Mouse (Mus musculus) intestine, postnatal 0 days (tissue): ENCODE data around the gene Foxa3. TPM values are rescaled to one million over a fixed set of nuclear protein-coding genes. Genes with fewer than 3 reads are reported as not detected.

ENCODE experiments used
- ATAC-seq: fragments of 200-750 bp; cut with Nextera tagmentation; 2 replicates; pipeline ENCODE4 v1.8.0; 2017; ENCODE audit warnings: mild to moderate bottlenecking, moderate TSS enrichment, moderate library complexity
- H3K27ac ChIP-seq: fragments of 300-500 bp; sonication (generic); 2 replicates; pipeline ENCODE4 v1.5.1; 2014; ENCODE audit warnings: mild to moderate bottlenecking, low read depth, low read length, moderate library complexity
- H3K27me3 ChIP-seq: fragments of 300-500 bp; sonication (generic); replicated peaks from 2 replicates; pipeline ENCODE4 v1.6.1; 2014; ENCODE audit warnings: low read length, mixed read lengths; ENCODE audit not compliant: control insufficient read depth, insufficient read depth
- H3K36me3 ChIP-seq: fragments of 300-500 bp; sonication (generic); 2 replicates; pipeline ENCODE4 v1.6.1; 2014; ENCODE audit warnings: mild to moderate bottlenecking, moderate library complexity; ENCODE audit not compliant: control insufficient read depth, insufficient read depth
- H3K4me1 ChIP-seq: fragments of 300-500 bp; sonication (generic); replicated peaks from 2 replicates; pipeline ENCODE4 v1.6.1; 2014; ENCODE audit warnings: antibody characterized with exemption, low read length, mixed read lengths; ENCODE audit not compliant: control insufficient read depth, insufficient read depth
- H3K4me2 ChIP-seq: fragments of 300-500 bp; sonication (generic); replicated peaks from 2 replicates; pipeline ENCODE4 v1.6.1; 2014; ENCODE audit warnings: low read depth, mild to moderate bottlenecking, moderate library complexity
- H3K4me3 ChIP-seq: fragments of 300-500 bp; sonication (generic); 2 replicates; pipeline ENCODE4 v1.5.1; 2014; ENCODE audit warnings: low read depth, low read length
- H3K9ac ChIP-seq: fragments of 300-500 bp; sonication (generic); 2 replicates; pipeline ENCODE4 v1.6.1; 2014; ENCODE audit warnings: mild to moderate bottlenecking, low read depth, low read length
- H3K9me3 ChIP-seq: fragments of 300-500 bp; sonication (generic); 2 replicates; pipeline ENCODE4 v1.6.1; 2016; ENCODE audit warnings: mixed run types; ENCODE audit not compliant: control insufficient read depth
- CTCF ChIP-seq: sonication (generic); IDR thresholded peaks from 2 replicates; pipeline ENCODE4 v1.5.1; 2016; ENCODE audit warnings: low read depth, mild to moderate bottlenecking, control low read depth, antibody characterized with exemption, moderate library complexity
- WGBS: fragments of 180-500 bp; shearing (Covaris S2); extraction: QIAGEN DNeasy Blood & Tissue Kit; methylation state at CpG from one replicate; pipeline ENCODE4 v1.1.7; 2014; 5-methylcytosine and 5-hydroxymethylcytosine counted together
- polyA plus RNA-seq: library from polyadenylated mRNA; unstranded; fragments of >200 nt; fragmentation: Nextera tagmentation; extraction: Ambion mirVana; gene quantifications from 2 replicates; pipeline ENCODE4 v1.2.1, GENCODE M21; 2015

Foxa3 gene
- polyA plus RNA-seq, 1 experiment from 2014 or later, result 12.4 TPM

DNA sequence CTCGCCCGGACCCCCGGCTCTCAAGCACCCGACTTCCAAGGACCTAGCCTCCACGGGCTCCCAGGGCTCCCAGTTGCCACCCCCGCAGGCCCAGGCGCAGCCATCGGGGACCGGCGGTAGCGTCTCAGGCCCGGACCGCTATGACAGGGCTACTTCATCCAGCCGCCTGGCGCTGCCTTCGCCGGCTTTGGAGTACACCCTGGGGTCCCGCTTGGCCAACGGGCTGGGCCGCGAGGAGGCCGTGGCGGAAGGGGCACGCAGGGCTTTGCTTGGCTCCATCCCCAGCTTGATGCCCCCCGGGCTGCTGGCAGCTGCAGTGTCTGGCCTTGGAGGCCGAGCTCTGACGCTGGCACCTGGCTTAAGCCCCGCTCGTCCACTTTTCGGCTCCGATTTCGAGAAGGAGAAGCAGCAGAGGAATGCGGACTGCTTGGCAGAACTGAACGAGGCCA, 18.7 kb downstream of the Foxa3 start:
- Histone ChIP-seq H3K9ac (peak overlapping the region; percentile 69), H3K27me3 (no peaks in the 10 kb centered on the region), H3K36me3 (peaks cover 11% of the 10 kb centered on the region; the same call in 1 of the 2 replicates), H3K27ac (peak overlapping the region; percentile 92), H3K4me3 (peak overlapping the region; percentile 86), H3K4me1 (peaks cover 15% of the 10 kb centered on the region), H3K4me2 (peak overlapping the region; percentile 91), H3K9me3 (no peaks in the 10 kb centered on the region)
- 4% methylated on average over 34 of the region's 34 CpGs for WGBS
- no peak for ATAC-seq
- no peak for TF ChIP-seq CTCF

GRCm38 (mm10) chr7:19003902-19004630, 19.3 kb downstream of the Foxa3 start, which contains the start of gene Irf2bp1:
Gene Irf2bp1, plus strand, starts transcription at chr7:19004044.
- Histone ChIP-seq H3K27ac (peak within 1 kb of the TSS; percentile 92), H3K36me3 (peaks cover 11% of the 10 kb centered on the region; the same call in 1 of the 2 replicates), H3K9ac (peak within 1 kb of the TSS; percentile 69), H3K4me1 (peaks cover 15% of the 10 kb centered on the region), H3K4me3 (peak within 1 kb of the TSS; percentile 86), H3K4me2 (peak within 1 kb of the TSS; percentile 91), H3K27me3 (no peaks in the 10 kb centered on the region), H3K9me3 (no peaks in the 10 kb centered on the region)
- ATAC-seq, result peak; percentile 58
- TF ChIP-seq CTCF, result peak; percentile 27
- WGBS, result under 1% methylated on average over 78 of the region's 90 CpGs

GRCm38 (mm10) chr7:19002848-19003498, 20.4 kb downstream of the Foxa3 start:
- H3K9ac ChIP-seq, result peak overlapping the region; percentile 64
- ATAC-seq, result peak; percentile 42
- H3K36me3 ChIP-seq, result peaks cover 11% of the 10 kb centered on the region; the same call in 1 of the 2 replicates
- peak overlapping the region; percentile 40 for H3K4me3 ChIP-seq
- H3K9me3 ChIP-seq, result no peaks in the 10 kb centered on the region
- WGBS, result 2% methylated on average over 17 of the region's 17 CpGs
- TF ChIP-seq CTCF, result no peak
- H3K27me3 ChIP-seq, result no peaks in the 10 kb centered on the region
- peak overlapping the region; percentile 76 for H3K4me2 ChIP-seq
- H3K27ac ChIP-seq, result peak overlapping the region; percentile 70
- H3K4me1 ChIP-seq, result peaks cover 15% of the 10 kb centered on the region

- no peak for ATAC-seq
- no peak for TF ChIP-seq CTCF
- H3K9me3 ChIP-seq, result no peaks in the 10 kb centered on the region
- WGBS, result 11% methylated on average over 4 of the region's 4 CpGs
- H3K9ac ChIP-seq, result peak overlapping the region; percentile 64
- H3K4me3 ChIP-seq, result peak overlapping the region; percentile 40; the same call in 1 of the 2 replicates
- no peaks in the 10 kb centered on the region for H3K27me3 ChIP-seq
- peak overlapping the region; percentile 76 for H3K4me2 ChIP-seq
- peaks cover 15% of the 10 kb centered on the region for H3K4me1 ChIP-seq
- H3K27ac ChIP-seq, result peak overlapping the region; percentile 70
- H3K36me3 ChIP-seq, result peaks cover 11% of the 10 kb centered on the region; the same call in 1 of the 2 replicates
Measured at GRCm38 (mm10) chr7:19002115-19002514, 21.2 kb downstream of the Foxa3 start.

- Histone ChIP-seq H3K4me2 (peak overlapping the region; percentile 58; the same call in 1 of the 2 replicates), H3K9ac (no peak overlapping the region)
- no peak for ATAC-seq
Measured at GRCm38 (mm10) chr7:19001807-19002085, 21.6 kb downstream of the Foxa3 start.

More at GRCm38 (mm10) chr7:19001807-19002085, 21.6 kb downstream of the Foxa3 start:
- Histone ChIP-seq H3K27ac (peak overlapping the region; percentile 58; the same call in 1 of the 2 replicates), H3K9me3 (no peaks in the 10 kb centered on the region), H3K27me3 (no peaks in the 10 kb centered on the region), H3K36me3 (peaks cover 11% of the 10 kb centered on the region; the same call in 1 of the 2 replicates), H3K4me1 (peaks cover 15% of the 10 kb centered on the region), H3K4me3 (no peak overlapping the region)
- no peak for TF ChIP-seq CTCF
- WGBS, result 32% methylated on average over 3 of the region's 3 CpGs
